Mouse (Mus musculus): ENCODE data around the gene Tmcc3. TPM values are rescaled to one million over a fixed set of nuclear protein-coding genes. Genes with fewer than 3 reads are reported as not detected.

Gene Tmcc3
- polyA plus RNA-seq, 1 experiment from 2014 or later, result 7.2 TPM

- H3K27ac ChIP-seq, result no peak overlapping the region
- 74% methylated on average over 15 of the region's 15 CpGs for WGBS
- peaks cover 3% of the 10 kb centered on the region; the same call in 1 of the 2 replicates for H3K27me3 ChIP-seq
- H3K36me3 ChIP-seq, result no peaks in the 10 kb centered on the region
- H3K4me3 ChIP-seq, result no peak overlapping the region
- no peak for ATAC-seq (ENCODE audit: insufficient number of reproducible peaks, insufficient read depth, low FRiP score, low TSS enrichment)
- no peak overlapping the region for H3K4me2 ChIP-seq (replicated peaks)
- no peaks in the 10 kb centered on the region for H3K9me3 ChIP-seq
- H3K9ac ChIP-seq, result no peak overlapping the region
- H3K4me1 ChIP-seq, result peaks cover 10% of the 10 kb centered on the region
Observed at GRCm38 (mm10) chr10:94462386-94463064, 150.8 kb downstream of the Tmcc3 start.

- ATAC-seq (ENCODE audit: insufficient number of reproducible peaks, insufficient read depth, low FRiP score, low TSS enrichment), result no peak
- no peak overlapping the region for H3K9ac ChIP-seq
- H3K4me2 ChIP-seq (replicated peaks), result no peak overlapping the region
- no peak overlapping the region for H3K27ac ChIP-seq
- 79% methylated on average over 2 of the region's 2 CpGs for WGBS
- H3K4me1 ChIP-seq, result peaks cover 8% of the 10 kb centered on the region; the same call in 1 of the 2 replicates
- H3K27me3 ChIP-seq, result peaks cover 3% of the 10 kb centered on the region; the same call in 1 of the 2 replicates
- H3K36me3 ChIP-seq, result no peaks in the 10 kb centered on the region
- H3K4me3 ChIP-seq, result no peak overlapping the region
- no peaks in the 10 kb centered on the region for H3K9me3 ChIP-seq
Observed at GRCm38 (mm10) chr10:94463410-94463809, 151.7 kb downstream of the Tmcc3 start.

- Histone ChIP-seq H3K4me1 (no peaks in the 10 kb centered on the region), H3K4me3 (no peak overlapping the region), H3K36me3 (no peaks in the 10 kb centered on the region), H3K27me3 (peaks cover 3% of the 10 kb centered on the region; the same call in 1 of the 2 replicates), H3K9me3 (no peaks in the 10 kb centered on the region), H3K9ac (no peak overlapping the region), H3K27ac (no peak overlapping the region), H3K4me2 (replicated peaks) (no peak overlapping the region)
- 83% methylated on average over 6 of the region's 6 CpGs for WGBS
- ATAC-seq (ENCODE audit: insufficient number of reproducible peaks, insufficient read depth, low FRiP score, low TSS enrichment), result no peak
Observed at GRCm38 (mm10) chr10:94465646-94466045, 153.9 kb downstream of the Tmcc3 start.

GRCm38 (mm10) chr10:94466313-94466712 is 154.6 kb downstream of the Tmcc3 start:
- Histone ChIP-seq H3K36me3 (no peaks in the 10 kb centered on the region), H3K4me3 (no peak overlapping the region), H3K27ac (no peak overlapping the region), H3K4me2 (replicated peaks) (no peak overlapping the region), H3K9ac (no peak overlapping the region), H3K9me3 (no peaks in the 10 kb centered on the region), H3K27me3 (peaks cover 3% of the 10 kb centered on the region; the same call in 1 of the 2 replicates), H3K4me1 (no peaks in the 10 kb centered on the region)
- ATAC-seq (ENCODE audit: insufficient number of reproducible peaks, insufficient read depth, low FRiP score, low TSS enrichment), result no peak
- 73% methylated on average over 7 of the region's 7 CpGs for WGBS

- H3K4me2 ChIP-seq (replicated peaks), result no peak overlapping the region
- H3K27ac ChIP-seq, result no peak overlapping the region
- H3K4me3 ChIP-seq, result no peak overlapping the region
- H3K27me3 ChIP-seq, result no peaks in the 10 kb centered on the region
- WGBS, result 68% methylated on average over 8 of the region's 8 CpGs
- no peaks in the 10 kb centered on the region for H3K36me3 ChIP-seq
- no peak overlapping the region for H3K9ac ChIP-seq
- H3K9me3 ChIP-seq, result no peaks in the 10 kb centered on the region
- peaks cover 3% of the 10 kb centered on the region; the same call in 1 of the 2 replicates for H3K4me1 ChIP-seq
- no peak for ATAC-seq (ENCODE audit: insufficient number of reproducible peaks, insufficient read depth, low FRiP score, low TSS enrichment)
Observed at GRCm38 (mm10) chr10:94471487-94471886, 159.7 kb downstream of the Tmcc3 start.

- no peak overlapping the region for H3K27ac ChIP-seq
- no peaks in the 10 kb centered on the region for H3K36me3 ChIP-seq
- H3K4me3 ChIP-seq, result no peak overlapping the region
- 64% methylated on average over 5 of the region's 5 CpGs for WGBS
- no peaks in the 10 kb centered on the region for H3K27me3 ChIP-seq
- no peaks in the 10 kb centered on the region for H3K9me3 ChIP-seq
- no peak for ATAC-seq (ENCODE audit: insufficient number of reproducible peaks, insufficient read depth, low FRiP score, low TSS enrichment)
- H3K4me2 ChIP-seq (replicated peaks), result no peak overlapping the region
- no peak overlapping the region for H3K9ac ChIP-seq
- H3K4me1 ChIP-seq, result peaks cover 3% of the 10 kb centered on the region; the same call in 1 of the 2 replicates
Observed at GRCm38 (mm10) chr10:94473501-94473900, 161.8 kb downstream of the Tmcc3 start.

- Histone ChIP-seq H3K4me1 (peaks cover 3% of the 10 kb centered on the region; the same call in 1 of the 2 replicates), H3K4me3 (no peak overlapping the region), H3K9me3 (no peaks in the 10 kb centered on the region), H3K9ac (no peak overlapping the region), H3K36me3 (no peaks in the 10 kb centered on the region), H3K27ac (no peak overlapping the region), H3K27me3 (no peaks in the 10 kb centered on the region), H3K4me2 (replicated peaks) (no peak overlapping the region)
- ATAC-seq (ENCODE audit: insufficient number of reproducible peaks, insufficient read depth, low FRiP score, low TSS enrichment), result no peak
- WGBS, result 83% methylated on average over 5 of the region's 5 CpGs
Observed at GRCm38 (mm10) chr10:94474185-94474584, 162.4 kb downstream of the Tmcc3 start.

GRCm38 (mm10) chr10:94477366-94478225 is 165.8 kb downstream of the Tmcc3 start:
- H3K27me3 ChIP-seq, result no peaks in the 10 kb centered on the region
- 87% methylated on average over 13 of the region's 13 CpGs for WGBS
- no peak overlapping the region for H3K4me2 ChIP-seq (replicated peaks)
- no peak for ATAC-seq (ENCODE audit: insufficient number of reproducible peaks, insufficient read depth, low FRiP score, low TSS enrichment)
- H3K27ac ChIP-seq, result no peak overlapping the region
- no peaks in the 10 kb centered on the region; the same call in 1 of the 2 replicates for H3K9me3 ChIP-seq
- H3K36me3 ChIP-seq, result no peaks in the 10 kb centered on the region
- no peak overlapping the region for H3K9ac ChIP-seq
- H3K4me3 ChIP-seq, result no peak overlapping the region
- no peaks in the 10 kb centered on the region for H3K4me1 ChIP-seq

GRCm38 (mm10) chr10:94479646-94480045 is 167.9 kb downstream of the Tmcc3 start:
- ATAC-seq (ENCODE audit: insufficient number of reproducible peaks, insufficient read depth, low FRiP score, low TSS enrichment), result no peak

GRCm38 (mm10) chr10:94480380-94481101 is 168.8 kb downstream of the Tmcc3 start:
- Histone ChIP-seq H3K27ac (no peak overlapping the region), H3K9ac (no peak overlapping the region), H3K4me3 (no peak overlapping the region), H3K4me1 (no peaks in the 10 kb centered on the region), H3K4me2 (replicated peaks) (no peak overlapping the region), H3K9me3 (no peaks in the 10 kb centered on the region; the same call in 1 of the 2 replicates), H3K36me3 (no peaks in the 10 kb centered on the region), H3K27me3 (no peaks in the 10 kb centered on the region)
- no peak for ATAC-seq (ENCODE audit: insufficient number of reproducible peaks, insufficient read depth, low FRiP score, low TSS enrichment)
- 85% methylated on average over 13 of the region's 13 CpGs for WGBS

More at GRCm38 (mm10) chr10:94479646-94480045, 167.9 kb downstream of the Tmcc3 start:
- H3K4me1 ChIP-seq, result no peaks in the 10 kb centered on the region
- no peaks in the 10 kb centered on the region; the same call in 1 of the 2 replicates for H3K9me3 ChIP-seq
- no peak overlapping the region for H3K4me2 ChIP-seq (replicated peaks)
- H3K9ac ChIP-seq, result no peak overlapping the region
- H3K27ac ChIP-seq, result no peak overlapping the region
- H3K4me3 ChIP-seq, result no peak overlapping the region
- no peaks in the 10 kb centered on the region for H3K36me3 ChIP-seq
- no peaks in the 10 kb centered on the region for H3K27me3 ChIP-seq
- WGBS, result 87% methylated on average over 13 of the region's 13 CpGs

GRCm38 (mm10) chr10:94481613-94482012 is 169.9 kb downstream of the Tmcc3 start:
- no peak overlapping the region for H3K9ac ChIP-seq
- H3K27ac ChIP-seq, result no peak overlapping the region
- no peak overlapping the region for H3K4me2 ChIP-seq (replicated peaks)
- no peak for ATAC-seq (ENCODE audit: insufficient number of reproducible peaks, insufficient read depth, low FRiP score, low TSS enrichment)
- H3K9me3 ChIP-seq, result no peaks in the 10 kb centered on the region; the same call in 1 of the 2 replicates
- H3K4me3 ChIP-seq, result no peak overlapping the region
- H3K27me3 ChIP-seq, result no peaks in the 10 kb centered on the region
- no peaks in the 10 kb centered on the region for H3K36me3 ChIP-seq
- no peaks in the 10 kb centered on the region for H3K4me1 ChIP-seq
